Mouse (Mus musculus) layer of hippocampus, postnatal 10 days (tissue): Measurements from ENCODE around the gene Coq5. TPM values are rescaled to one million over a fixed set of nuclear protein-coding genes. Genes with fewer than 3 reads are reported as not detected.

Experiments
- DNase-seq, 2 experiments: peaks; one replicate each; pipeline ENCODE4 v3.0.0; 2021; ENCODE audit warnings: low spot score in 2 of 2
- long read RNA-seq: library from polyadenylated mRNA; stranded (forward); transcript quantifications from one replicate; pipeline ENCODE4 v2.0.0, GENCODE M21; 2023
- total RNA-seq, 2 experiments: library from RNA; stranded (reverse); gene quantifications; 2 replicates each; pipeline ENCODE4 v1.2.3; 2021

Coq5 gene
- total RNA-seq: 10 to 100 TPM; 39.0 to 42.8 TPM
- long read RNA-seq, transcript Coq5-201 (7 exons, 2,037 nt): major isoform, 73 of 78 reads
- long read RNA-seq, partial matches to known transcripts: 2 of 78 reads
- long read RNA-seq, other reads (novel, unspliced or antisense): 1 of 78 reads

- peak; percentile 86 to 91 for DNase-seq
Observed at GRCm38 (mm10) chr5:115279226-115280049, at the start of gene Coq5. Gene Coq5, plus strand, starts transcription at chr5:115279666.

GRCm38 (mm10) chr5:115230830-115231551, 48.5 kb upstream of the Coq5 start:
- no peak for DNase-seq

- no peak for DNase-seq
Observed at GRCm38 (mm10) chr5:115231552-115232120, 47.8 kb upstream of the Coq5 start.

- no peak for DNase-seq
Observed at GRCm38 (mm10) chr5:115232516-115232915, 47.0 kb upstream of the Coq5 start.

GRCm38 (mm10) chr5:115233031-115233780, 46.3 kb upstream of the Coq5 start:
- no peak for DNase-seq

GRCm38 (mm10) chr5:115234519-115234918, 44.9 kb upstream of the Coq5 start:
- DNase-seq: peak in 1 of 2 experiments; percentile 19

GRCm38 (mm10) chr5:115235323-115235771, 44.1 kb upstream of the Coq5 start:
- DNase-seq: peak; percentile 66 to 76

- DNase-seq: peak; percentile 94 to 95
Observed at GRCm38 (mm10) chr5:115235786-115236263, 43.6 kb upstream of the Coq5 start, which contains the start of gene Pop5. Gene Pop5, plus strand, starts transcription at chr5:115235836.

GRCm38 (mm10) chr5:115237803-115238728, 41.4 kb upstream of the Coq5 start:
- peak; percentile 86 to 93 for DNase-seq

GRCm38 (mm10) chr5:115238729-115239195, 40.7 kb upstream of the Coq5 start:
- DNase-seq: peak in 1 of 2 experiments; percentile 12

GRCm38 (mm10) chr5:115240191-115240590, 39.3 kb upstream of the Coq5 start:
- peak; percentile 18 to 28 for DNase-seq

- DNase-seq: no peak
Observed at GRCm38 (mm10) chr5:115255472-115255871, 24.0 kb upstream of the Coq5 start.

- DNase-seq: no peak
Observed at GRCm38 (mm10) chr5:115256909-115257546, 22.4 kb upstream of the Coq5 start.

GRCm38 (mm10) chr5:115260356-115260755, 19.1 kb upstream of the Coq5 start:
- no peak for DNase-seq

GRCm38 (mm10) chr5:115261141-115261540, 18.3 kb upstream of the Coq5 start:
- DNase-seq: no peak

- no peak for DNase-seq
Observed at GRCm38 (mm10) chr5:115261880-115262279, 17.6 kb upstream of the Coq5 start.

- no peak for DNase-seq
Observed at GRCm38 (mm10) chr5:115262502-115263291, 16.8 kb upstream of the Coq5 start.

- DNase-seq: no peak
Observed at GRCm38 (mm10) chr5:115266340-115266739, 13.1 kb upstream of the Coq5 start.
